Mouse (Mus musculus) neural tube, embryonic 14.5 days (tissue): ENCODE measurements around the gene Hspb6. TPM values are rescaled to one million over a fixed set of nuclear protein-coding genes. Genes with fewer than 3 reads are reported as not detected.

Experiments
- microRNA-seq: library from miRNA; unstranded; fragments of <30 nt; microRNA quantifications from one replicate; pipeline ENCODE4, GENCODE M21; 2016
- polyA plus RNA-seq: library from polyadenylated mRNA; unstranded; fragments of >200 nt; fragmentation: Nextera tagmentation; extraction: Ambion mirVana; gene quantifications from 2 replicates; pipeline ENCODE4 v1.2.1, GENCODE M21; 2014

Hspb6 gene
- polyA plus RNA-seq, 1 experiment from 2014 or later: 8.4 TPM

Small RNAs within 50 kb of the gene (microRNA-seq; reads per million reads assigned to microRNA genes)
- gene Gm38670 (not detected), gene Mir3569 (not detected)

Other genes starting within 250 kb of the Hspb6 start
- gene Alkbh6, start 243.5 kb upstream of the Hspb6 start, polyA plus RNA-seq: 134 and 137 TPM in 2 replicates
- 12.7 and 16.9 TPM in 2 replicates for gene Syne4, start 237.4 kb upstream of the Hspb6 start, polyA plus RNA-seq
- gene E130208F15Rik, start 230.4 kb upstream of the Hspb6 start, polyA plus RNA-seq: not detected in 2 replicates
- gene Sdhaf1, start 228.3 kb upstream of the Hspb6 start, polyA plus RNA-seq: 16.3 and 20.1 TPM in 2 replicates
- 12.2 and 14.1 TPM in 2 replicates for gene Lrfn3, start 189.4 kb upstream of the Hspb6 start, polyA plus RNA-seq
- 23.3 and 39.9 TPM in 2 replicates for gene Tyrobp, start 138.4 kb upstream of the Hspb6 start, polyA plus RNA-seq
- 1.1 TPM in 1 of 2 replicates, not detected in the other for gene Hcst, start 132.3 kb upstream of the Hspb6 start, polyA plus RNA-seq
- 2.5 and 3.1 TPM in 2 replicates for gene Nfkbid, start 130.4 kb upstream of the Hspb6 start, polyA plus RNA-seq
- 641 and 675 TPM in 2 replicates for gene Aplp1, start 106.6 kb upstream of the Hspb6 start, polyA plus RNA-seq
- 0.27 and 0.89 TPM in 2 replicates for gene Kirrel2, start 94.5 kb upstream of the Hspb6 start, polyA plus RNA-seq
- gene Nphs1, start 93.9 kb upstream of the Hspb6 start, polyA plus RNA-seq: 0.30 TPM in 1 of 2 replicates, not detected in the other
- not detected in 2 replicates for gene Prodh2, start 58.6 kb upstream of the Hspb6 start, polyA plus RNA-seq
- gene Arhgap33, start 17.1 kb upstream of the Hspb6 start, polyA plus RNA-seq: 110 and 111 TPM in 2 replicates
- gene Proser3, start 121 bp downstream of the Hspb6 start, polyA plus RNA-seq: 9.3 and 11.1 TPM in 2 replicates
- gene Lin37, start 7.7 kb downstream of the Hspb6 start, polyA plus RNA-seq: 55.4 and 57.4 TPM in 2 replicates
- 99.4 and 99.6 TPM in 2 replicates for gene U2af1l4, start 11.1 kb downstream of the Hspb6 start, polyA plus RNA-seq
- 8.1 and 9.4 TPM in 2 replicates for gene Gm49396, start 11.2 kb downstream of the Hspb6 start, polyA plus RNA-seq
- gene Psenen, start 11.4 kb downstream of the Hspb6 start, polyA plus RNA-seq: 111 and 126 TPM in 2 replicates
- 2.8 and 3.7 TPM in 2 replicates for gene Igflr1, start 13.2 kb downstream of the Hspb6 start, polyA plus RNA-seq
- 13.6 and 14.6 TPM in 2 replicates for gene Kmt2b, start 36.5 kb downstream of the Hspb6 start, polyA plus RNA-seq
- gene Zbtb32, start 46.7 kb downstream of the Hspb6 start, polyA plus RNA-seq: 0.30 and 0.35 TPM in 2 replicates
- 0.43 and 0.62 TPM in 2 replicates for gene Upk1a, start 60.7 kb downstream of the Hspb6 start, polyA plus RNA-seq
- 1,118 and 1,342 TPM in 2 replicates for gene Cox6b1, start 74.0 kb downstream of the Hspb6 start, polyA plus RNA-seq
- gene Etv2, start 83.7 kb downstream of the Hspb6 start, polyA plus RNA-seq: not detected in 2 replicates
- 98.3 and 110 TPM in 2 replicates for gene Rbm42, start 98.1 kb downstream of the Hspb6 start, polyA plus RNA-seq
- 22.4 and 23.9 TPM in 2 replicates for gene Haus5, start 112.8 kb downstream of the Hspb6 start, polyA plus RNA-seq
- not detected in 2 replicates for gene Pmis2, start 119.4 kb downstream of the Hspb6 start, polyA plus RNA-seq
- gene 2200002J24Rik, start 146.7 kb downstream of the Hspb6 start, polyA plus RNA-seq: not detected in 2 replicates
- gene Atp4a, start 160.0 kb downstream of the Hspb6 start, polyA plus RNA-seq: 1.9 and 2.9 TPM in 2 replicates
- gene Tmem147, start 177.4 kb downstream of the Hspb6 start, polyA plus RNA-seq: 286 and 323 TPM in 2 replicates
- 0.90 and 1.2 TPM in 2 replicates for gene Gapdhs, start 191.5 kb downstream of the Hspb6 start, polyA plus RNA-seq
- 1.7 and 2.0 TPM in 2 replicates for gene Sbsn, start 199.3 kb downstream of the Hspb6 start, polyA plus RNA-seq
- gene Dmkn, start 211.6 kb downstream of the Hspb6 start, polyA plus RNA-seq: 0.73 and 2.3 TPM in 2 replicates
- gene Krtdap, start 235.7 kb downstream of the Hspb6 start, polyA plus RNA-seq: 0.88 TPM in 1 of 2 replicates, not detected in the other